Mouse (Mus musculus) embryonic facial prominence, embryonic 15.5 days (tissue): Measurements from ENCODE around the gene Cyp1b1. TPM values are rescaled to one million over a fixed set of nuclear protein-coding genes. Genes with fewer than 3 reads are reported as not detected.

Experiments
- ATAC-seq: fragments of 200-750 bp; cut with Nextera tagmentation; 2 replicates; pipeline ENCODE4 v1.8.0; 2017; ENCODE audit warnings: low read depth, moderate TSS enrichment; ENCODE audit not compliant: insufficient number of reproducible peaks, low FRiP score, low TSS enrichment
- H3K27ac ChIP-seq: fragments of 300-500 bp; sonication (generic); replicated peaks from 2 replicates; pipeline ENCODE4 v1.5.1; 2015; ENCODE audit warnings: mild to moderate bottlenecking, inconsistent platforms
- H3K27me3 ChIP-seq: fragments of 300-500 bp; sonication (generic); 2 replicates; pipeline ENCODE4 v1.6.1; 2015; ENCODE audit warnings: inconsistent platforms
- H3K36me3 ChIP-seq: fragments of 300-500 bp; sonication (generic); 2 replicates; pipeline ENCODE4 v1.6.1; 2015; ENCODE audit warnings: mild to moderate bottlenecking, inconsistent platforms
- H3K4me1 ChIP-seq: fragments of 300-500 bp; sonication (generic); 2 replicates; pipeline ENCODE4 v1.6.1; 2015; ENCODE audit warnings: inconsistent platforms
- H3K4me2 ChIP-seq: fragments of 300-500 bp; sonication (generic); replicated peaks from 2 replicates; pipeline ENCODE4 v1.6.1; 2015; ENCODE audit warnings: mild to moderate bottlenecking, inconsistent platforms
- H3K4me3 ChIP-seq: fragments of 300-500 bp; sonication (generic); replicated peaks from 2 replicates; pipeline ENCODE4 v1.5.1; 2015; ENCODE audit warnings: mild to moderate bottlenecking, inconsistent platforms
- H3K9ac ChIP-seq: fragments of 300-500 bp; sonication (generic); 2 replicates; pipeline ENCODE4 v1.6.1; 2015; ENCODE audit warnings: inconsistent platforms
- H3K9me3 ChIP-seq: fragments of 300-500 bp; sonication (generic); replicated peaks from 2 replicates; pipeline ENCODE4 v1.6.1; 2016; ENCODE audit warnings: inconsistent platforms
- WGBS: fragments of 180-500 bp; shearing (Covaris S2); methylation state at CpG from one replicate; pipeline ENCODE4 v1.1.7; 2015; 5-methylcytosine and 5-hydroxymethylcytosine counted together
- polyA plus RNA-seq: library from polyadenylated mRNA; unstranded; fragments of >200 nt; fragmentation: Nextera tagmentation; extraction: Ambion mirVana; gene quantifications from 2 replicates; pipeline ENCODE4 v1.2.1, GENCODE M21; 2015

The Cyp1b1 gene
- polyA plus RNA-seq, 1 experiment from 2014 or later, result 4.9 TPM

DNA sequence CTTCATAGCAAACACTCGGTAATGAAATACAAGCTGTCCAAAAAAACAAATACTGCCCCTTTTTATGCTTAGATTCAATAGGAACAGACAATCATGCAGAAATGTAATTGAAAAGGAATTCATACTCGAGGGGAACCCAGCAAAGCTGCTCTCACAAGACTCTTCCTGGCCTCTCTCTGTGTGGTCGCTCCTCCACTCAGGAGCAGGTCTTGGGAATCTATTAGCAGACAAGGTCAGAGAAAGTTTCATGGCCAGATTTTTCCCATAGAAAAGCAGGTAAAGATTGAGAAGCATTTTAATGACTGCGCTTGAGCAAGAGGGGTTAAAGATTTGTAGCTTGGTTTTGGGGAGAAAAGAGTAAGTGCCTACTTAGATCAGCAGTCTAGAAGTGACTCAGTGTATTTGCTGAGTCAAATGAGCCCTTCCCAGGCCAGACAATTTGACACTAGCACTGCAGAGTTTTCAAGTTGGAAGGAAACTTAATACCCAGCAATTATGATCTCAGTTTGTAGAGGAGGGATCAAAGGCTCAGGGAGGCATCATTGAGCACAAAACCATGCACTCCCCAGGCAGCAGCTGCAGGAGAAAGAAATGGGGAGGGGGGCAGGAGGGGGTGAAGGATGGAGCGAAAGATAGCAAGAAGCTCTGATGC, 24.1 kb upstream of the Cyp1b1 start:
- Histone ChIP-seq H3K36me3 (no peaks in the 10 kb centered on the region), H3K4me3 (no peak overlapping the region), H3K9me3 (no peaks in the 10 kb centered on the region), H3K4me2 (no peak overlapping the region), H3K27me3 (no peaks in the 10 kb centered on the region), H3K9ac (no peak overlapping the region), H3K27ac (peak overlapping the region; percentile 45), H3K4me1 (peaks cover 23% of the 10 kb centered on the region)
- peak; percentile 78 for ATAC-seq
- 23% methylated on average over 5 of the region's 5 CpGs for WGBS

DNA sequence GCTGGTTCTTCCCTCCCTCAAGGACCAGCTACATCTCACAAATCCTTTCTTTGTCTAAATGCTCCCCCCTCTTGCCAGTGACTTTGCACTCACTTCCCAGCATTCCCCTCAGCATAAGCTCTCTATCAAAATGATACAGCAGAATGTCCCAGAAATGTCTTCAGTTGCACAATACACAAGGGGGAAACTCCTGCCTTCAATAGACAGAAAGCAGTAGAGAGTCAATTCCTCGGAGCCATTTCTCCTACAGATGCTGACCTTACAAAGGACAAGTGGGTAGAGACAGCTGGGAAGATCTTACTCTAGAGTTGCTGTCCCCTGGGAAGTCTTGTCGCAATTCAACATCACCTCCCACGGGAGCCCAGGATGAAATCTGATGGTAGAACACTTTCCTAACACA, 22.7 kb upstream of the Cyp1b1 start:
- Histone ChIP-seq H3K9ac (no peak overlapping the region), H3K27ac (no peak overlapping the region), H3K27me3 (peaks cover 3% of the 10 kb centered on the region), H3K4me2 (no peak overlapping the region), H3K4me3 (no peak overlapping the region), H3K4me1 (peaks cover 29% of the 10 kb centered on the region), H3K9me3 (no peaks in the 10 kb centered on the region), H3K36me3 (no peaks in the 10 kb centered on the region)
- no peak for ATAC-seq
- 65% methylated on average over 3 of the region's 3 CpGs for WGBS

DNA sequence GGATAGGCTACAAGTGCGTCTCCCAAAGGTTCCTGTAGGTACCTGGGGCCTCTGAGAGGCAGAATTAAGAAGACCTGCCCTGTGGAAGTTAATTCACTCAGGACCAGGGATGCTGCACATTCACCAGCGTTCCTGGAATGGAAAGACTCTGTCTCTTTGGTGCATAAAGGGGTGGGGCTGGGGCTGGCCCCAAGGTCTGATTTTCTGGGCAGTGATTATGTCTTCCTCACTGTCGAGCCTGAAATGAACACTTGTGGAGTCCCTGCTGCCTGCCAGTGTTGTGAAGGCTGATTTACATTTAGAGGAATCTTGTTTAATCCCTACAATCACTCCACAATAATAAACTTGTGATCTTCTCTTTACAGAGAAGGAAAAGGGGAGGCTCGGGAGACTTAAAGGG, 18.2 kb upstream of the Cyp1b1 start:
- Histone ChIP-seq H3K27me3 (peaks cover 23% of the 10 kb centered on the region), H3K36me3 (no peaks in the 10 kb centered on the region), H3K27ac (no peak overlapping the region), H3K9ac (no peak overlapping the region), H3K4me3 (no peak overlapping the region), H3K9me3 (no peaks in the 10 kb centered on the region), H3K4me2 (no peak overlapping the region), H3K4me1 (peaks cover 33% of the 10 kb centered on the region)
- ATAC-seq, result no peak
- WGBS, result 49% methylated on average over 4 of the region's 4 CpGs

DNA sequence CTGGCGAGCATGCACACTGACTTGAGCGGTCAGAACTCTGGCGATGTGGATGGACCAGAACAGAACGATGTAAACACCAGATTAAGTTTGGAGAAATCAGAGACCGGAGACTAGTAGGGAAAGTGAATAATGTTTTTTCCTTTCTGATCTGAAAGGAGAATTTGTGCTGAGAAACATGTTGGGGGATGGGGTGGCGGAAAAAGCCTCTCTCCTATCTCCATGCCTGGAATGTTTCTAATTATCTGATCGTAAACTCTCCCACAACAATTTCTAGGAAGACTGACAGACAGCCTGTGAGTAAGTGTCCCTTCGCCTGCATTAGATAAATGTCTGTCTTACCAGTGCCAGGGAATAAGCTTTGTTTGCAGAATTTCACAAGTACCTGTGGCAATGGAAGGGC, 16.1 kb upstream of the Cyp1b1 start:
- ATAC-seq, result no peak
- Histone ChIP-seq H3K27ac (no peak overlapping the region), H3K9ac (no peak overlapping the region), H3K27me3 (peaks cover 23% of the 10 kb centered on the region), H3K4me1 (peaks cover 30% of the 10 kb centered on the region), H3K36me3 (no peaks in the 10 kb centered on the region), H3K4me3 (no peak overlapping the region), H3K4me2 (no peak overlapping the region), H3K9me3 (no peaks in the 10 kb centered on the region)
- 30% methylated on average over 8 of the region's 8 CpGs for WGBS

DNA sequence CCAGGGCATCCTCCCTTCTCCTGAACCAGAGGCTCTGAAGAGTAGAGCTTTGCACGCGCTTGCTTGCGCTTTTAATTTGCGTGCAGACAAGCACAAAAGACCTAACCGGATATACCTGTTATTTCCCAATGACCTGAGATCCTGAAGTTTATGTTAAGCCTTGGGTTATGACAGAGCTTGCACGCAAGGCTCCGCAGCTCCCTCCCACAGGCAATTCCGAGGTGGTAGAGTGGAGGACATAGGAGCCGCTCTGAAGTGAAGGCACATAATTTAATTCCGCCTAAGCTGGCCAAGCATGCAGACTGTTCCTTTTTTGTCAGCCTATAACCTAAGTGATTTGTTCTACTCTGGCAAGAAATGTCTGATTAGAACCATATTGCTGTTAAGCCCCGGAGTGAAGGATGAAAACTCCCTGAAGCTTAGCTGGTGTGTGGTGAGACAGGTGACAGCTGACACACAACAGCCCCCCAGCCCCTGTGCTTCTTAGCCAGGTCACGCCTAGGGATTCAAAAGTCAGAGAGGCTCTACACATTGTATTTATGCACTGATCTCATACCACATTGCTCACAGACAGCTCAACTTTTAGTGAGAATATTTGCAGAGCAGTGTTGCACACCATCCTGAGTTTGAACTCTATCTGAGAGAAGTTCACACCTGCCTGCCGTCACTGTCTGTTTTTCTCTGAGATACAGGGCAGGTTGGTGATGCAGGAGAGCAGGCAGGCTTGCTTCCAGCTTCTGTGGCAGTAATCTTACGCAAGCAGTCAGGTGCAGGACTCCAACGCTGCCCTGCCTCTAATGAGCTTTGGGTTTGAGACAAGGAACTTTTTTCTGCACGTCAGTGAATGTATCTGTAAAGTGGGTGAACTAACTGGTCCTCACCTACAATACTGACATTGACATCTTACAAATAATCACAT, 14.0 kb upstream of the Cyp1b1 start:
- Histone ChIP-seq H3K27ac (peak overlapping the region; percentile 45; the same call in 1 of the 2 replicates), H3K9ac (no peak overlapping the region), H3K36me3 (no peaks in the 10 kb centered on the region), H3K9me3 (no peaks in the 10 kb centered on the region), H3K4me3 (peak overlapping the region; percentile 22), H3K4me1 (peaks cover 30% of the 10 kb centered on the region), H3K27me3 (peaks cover 23% of the 10 kb centered on the region), H3K4me2 (peak overlapping the region; percentile 39)
- 17% methylated on average over 16 of the region's 16 CpGs for WGBS
- ATAC-seq, result peak; percentile 63; the same call in 1 of the 2 replicates

DNA sequence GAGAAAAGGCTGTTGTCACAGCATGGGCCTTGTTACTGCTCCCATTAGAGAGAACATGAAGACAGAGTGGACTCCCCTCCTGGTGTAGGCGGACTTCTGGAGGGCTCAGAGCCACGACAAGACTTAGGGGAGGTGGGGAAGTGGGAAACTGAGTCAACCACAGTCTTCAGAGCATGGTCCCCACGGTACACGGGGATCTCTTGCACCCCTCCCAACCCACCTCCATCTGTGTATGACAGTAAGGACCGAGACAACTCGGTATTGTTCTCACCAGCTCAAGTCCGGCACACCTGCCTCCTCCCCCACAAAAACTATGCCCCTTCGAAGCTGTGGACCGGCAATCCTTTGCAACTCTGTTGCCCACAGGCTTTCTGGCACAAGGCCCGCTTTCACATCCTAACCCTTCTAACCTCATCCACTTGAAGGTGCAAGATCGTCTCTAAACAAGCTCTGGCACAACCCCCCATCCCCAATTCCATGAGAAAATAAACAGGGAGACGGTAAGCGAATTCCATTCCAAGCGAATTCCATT, 13.3 kb upstream of the Cyp1b1 start:
- H3K27me3 ChIP-seq, result peaks cover 23% of the 10 kb centered on the region
- no peaks in the 10 kb centered on the region for H3K9me3 ChIP-seq
- no peaks in the 10 kb centered on the region for H3K36me3 ChIP-seq
- peak overlapping the region; percentile 22 for H3K4me3 ChIP-seq
- no peak for ATAC-seq
- H3K4me2 ChIP-seq, result peak overlapping the region; percentile 39
- H3K9ac ChIP-seq, result no peak overlapping the region
- WGBS, result 17% methylated on average over 14 of the region's 14 CpGs
- peaks cover 29% of the 10 kb centered on the region for H3K4me1 ChIP-seq
- H3K27ac ChIP-seq, result 0 out of 2 replicates have a peak overlapping the region, but pooled peaks have one; percentile 24

DNA sequence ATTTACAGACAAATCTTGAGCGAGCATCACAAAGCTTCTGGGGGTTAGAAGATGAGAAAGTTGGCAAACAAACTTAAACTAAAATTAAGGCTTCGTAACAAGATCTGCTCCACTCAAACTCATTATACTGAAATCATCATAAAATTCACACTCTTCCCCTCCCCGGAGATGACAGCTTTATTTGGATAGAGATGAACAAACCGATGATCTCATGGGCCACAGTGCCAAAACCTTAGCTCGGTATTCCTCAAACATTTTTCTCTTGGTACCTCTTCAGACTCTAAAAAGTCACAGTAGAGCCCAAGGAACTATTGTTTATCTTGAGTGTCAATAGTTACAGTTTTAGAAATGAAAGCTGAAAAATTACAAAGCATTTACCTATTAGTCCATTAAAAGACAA, 11.8 kb upstream of the Cyp1b1 start:
- H3K4me3 ChIP-seq, result no peak overlapping the region
- H3K4me2 ChIP-seq, result no peak overlapping the region
- H3K27ac ChIP-seq, result no peak overlapping the region
- H3K27me3 ChIP-seq, result peaks cover 18% of the 10 kb centered on the region
- H3K9ac ChIP-seq, result no peak overlapping the region
- WGBS, result 60% methylated on average over 5 of the region's 5 CpGs
- peaks cover 23% of the 10 kb centered on the region for H3K4me1 ChIP-seq
- H3K36me3 ChIP-seq, result no peaks in the 10 kb centered on the region
- ATAC-seq, result no peak
- H3K9me3 ChIP-seq, result no peaks in the 10 kb centered on the region

DNA sequence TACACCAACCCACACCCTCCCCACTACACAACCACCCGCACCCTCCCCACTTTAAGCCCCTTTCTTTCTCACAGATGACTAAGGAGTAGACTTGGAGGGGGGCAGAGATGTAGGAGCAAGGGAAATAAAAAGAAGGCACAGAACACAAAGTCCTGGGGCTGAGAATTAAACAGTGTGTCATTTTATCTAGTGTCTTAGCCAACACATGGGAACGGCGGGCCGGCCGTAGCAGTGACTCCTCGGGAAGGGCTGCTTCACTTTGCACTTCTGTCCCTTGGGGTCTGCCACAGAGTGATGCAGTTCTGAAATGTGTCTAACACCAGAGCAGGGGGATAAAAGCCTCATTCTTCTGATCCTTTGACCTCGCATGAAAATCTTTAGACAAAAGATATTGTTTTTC, 5.8 kb upstream of the Cyp1b1 start:
- Histone ChIP-seq H3K27me3 (peaks cover 15% of the 10 kb centered on the region; the same call in 1 of the 2 replicates), H3K4me2 (no peak overlapping the region), H3K4me1 (peaks cover 10% of the 10 kb centered on the region), H3K27ac (no peak overlapping the region), H3K9ac (no peak overlapping the region), H3K36me3 (no peaks in the 10 kb centered on the region), H3K9me3 (no peaks in the 10 kb centered on the region), H3K4me3 (no peak overlapping the region)
- no peak for ATAC-seq
- 63% methylated on average over 7 of the region's 7 CpGs for WGBS

DNA sequence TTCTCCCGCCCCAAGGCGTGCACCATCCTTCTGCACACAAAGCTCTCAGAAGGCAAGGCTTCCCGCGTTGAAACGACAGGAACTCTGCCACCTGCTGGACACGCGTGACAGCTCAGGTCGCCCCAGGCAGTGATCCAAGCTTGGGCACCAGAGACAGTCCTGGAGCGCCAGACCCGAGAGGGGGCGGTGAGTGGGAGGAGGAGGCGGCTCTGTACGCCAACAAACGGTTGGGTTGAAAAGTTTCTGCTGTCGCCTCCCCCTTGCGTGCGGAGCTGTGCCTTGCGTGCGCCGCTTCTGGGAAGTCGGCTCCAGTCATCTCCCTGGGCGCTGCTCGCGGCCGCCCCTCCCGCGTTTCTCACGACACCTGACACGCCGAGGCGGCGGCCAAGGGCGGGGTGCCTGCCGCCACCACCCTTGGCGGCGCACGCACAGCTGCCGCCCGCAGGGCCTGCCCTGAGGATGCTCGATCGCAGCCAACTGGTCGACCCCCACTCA, 835 bp upstream of the Cyp1b1 start:
- Histone ChIP-seq H3K4me2 (peak overlapping the region; percentile 89), H3K36me3 (no peaks in the 10 kb centered on the region), H3K4me3 (peak overlapping the region; percentile 47), H3K27ac (no peak overlapping the region), H3K9ac (0 out of 2 replicates have a peak overlapping the region, but pooled peaks have one; percentile 18), H3K9me3 (no peaks in the 10 kb centered on the region), H3K27me3 (peaks cover 56% of the 10 kb centered on the region), H3K4me1 (peaks cover 37% of the 10 kb centered on the region)
- ATAC-seq, result peak; percentile 81
- under 1% methylated on average over 42 of the region's 42 CpGs for WGBS

DNA sequence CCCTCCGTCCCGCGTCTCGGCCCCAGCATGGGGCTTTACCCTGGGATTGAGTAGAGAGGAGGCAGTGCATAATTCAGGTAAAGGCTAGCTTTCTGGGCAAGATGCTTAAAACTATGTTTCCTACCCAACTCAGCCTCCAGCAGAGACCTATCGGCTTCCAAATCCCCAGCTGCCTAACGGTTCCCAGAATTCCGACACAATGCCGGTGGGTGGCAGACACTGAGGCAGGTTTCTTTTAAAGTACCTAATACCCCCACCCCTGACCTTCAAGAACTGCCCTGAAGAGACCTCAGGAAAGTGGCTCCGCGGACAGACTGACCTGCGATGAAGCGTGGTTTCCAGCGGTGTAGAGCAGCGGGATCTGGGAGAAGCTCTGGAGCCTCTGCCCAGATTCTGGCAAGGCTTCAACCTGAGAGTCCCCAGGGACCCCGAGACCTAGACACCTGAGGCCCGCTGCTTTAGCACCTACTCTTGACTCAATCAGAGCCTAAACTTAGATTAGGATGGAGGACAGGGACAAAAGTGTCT, 429 bp downstream of the Cyp1b1 start:
- Histone ChIP-seq H3K4me1 (peaks cover 32% of the 10 kb centered on the region), H3K27me3 (peaks cover 67% of the 10 kb centered on the region), H3K27ac (no peak overlapping the region), H3K9ac (no peak overlapping the region), H3K4me2 (peak overlapping the region; percentile 89), H3K9me3 (no peaks in the 10 kb centered on the region), H3K36me3 (no peaks in the 10 kb centered on the region), H3K4me3 (peak overlapping the region; percentile 47)
- WGBS, result under 1% methylated on average over 16 of the region's 16 CpGs
- ATAC-seq, result no peak
